Mouse (Mus musculus): ENCODE measurements around the gene Sox5. TPM values are rescaled to one million over a fixed set of nuclear protein-coding genes. Genes with fewer than 3 reads are reported as not detected.

The Sox5 gene
- total and polyA plus RNA-seq, 3 experiments = 0.08 to 0.47 (median 0.46) TPM

DNA sequence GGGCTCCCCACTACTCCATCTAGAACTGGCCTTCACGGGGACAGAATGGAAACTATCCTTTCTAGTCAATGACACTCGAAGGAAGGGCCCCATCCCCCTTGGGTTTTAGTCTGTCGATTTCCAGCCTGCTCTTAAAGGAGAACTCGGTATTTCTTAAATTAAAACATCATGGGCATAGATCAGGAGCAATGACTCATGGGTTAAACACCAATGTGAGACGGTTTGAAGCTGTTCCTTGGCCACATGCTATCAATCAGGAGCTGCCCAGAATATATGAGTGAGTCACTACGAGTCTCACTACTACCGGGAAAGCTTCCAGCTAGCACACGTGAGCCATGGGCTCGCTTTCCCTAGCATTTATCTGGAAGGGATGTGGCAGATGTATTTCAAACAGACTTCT, 707.0 kb downstream of the Sox5 start:
- no peak for TF ChIP-seq CTCF (conservative IDR thresholded peaks at IDR 0.05 in 1 of 2, IDR thresholded peaks at IDR 0.05 in 1 of 2; ENCODE audit: low read depth in 2 of 2, low read length in 2 of 2)
- no peak for TF ChIP-seq ZKSCAN1 (IDR thresholded peaks at IDR 0.05; ENCODE audit: borderline replicate concordance, low read depth, low read length)
- TF ChIP-seq BHLHE40 (IDR thresholded peaks at IDR 0.05; ENCODE audit: low read depth, low read length) = no peak
- TF ChIP-seq RCOR1 (conservative IDR thresholded peaks at IDR 0.05; ENCODE audit: low read depth, low read length) = no peak
- TF ChIP-seq SMC3 (IDR thresholded peaks at IDR 0.05; ENCODE audit: low read depth, low read length) = no peak
- no peak for TF ChIP-seq GABPA (IDR thresholded peaks at IDR 0.05; ENCODE audit: insufficient replicate concordance, low read depth, low read length)
- no peak for TF ChIP-seq ELF1 (IDR thresholded peaks at IDR 0.05; ENCODE audit: low read depth, low read length)
- TF ChIP-seq CHD2 (IDR thresholded peaks at IDR 0.05; ENCODE audit: low read length) = no peak
- no peak for TF ChIP-seq UBTF (IDR thresholded peaks at IDR 0.05; ENCODE audit: low read depth, low read length)
- TF ChIP-seq SIN3A (IDR thresholded peaks at IDR 0.05; ENCODE audit: low read length) = no peak
- Histone ChIP-seq H3K27ac (ENCODE audit: insufficient read depth, low read depth) (no peak overlapping the region), H3K4me2 (ENCODE audit: insufficient read depth, low read depth, poor library complexity, severe bottlenecking) (no peak overlapping the region), H3K27me3 (replicated peaks) (no peaks in the 10 kb centered on the region), H3K4me1 (ENCODE audit: control insufficient read depth in 1 of 2, insufficient read depth in 2 of 2) (no peaks in the 10 kb centered on the region), H3K36me3 (replicated peaks in 1 of 2; ENCODE audit: control insufficient read depth in 1 of 2, insufficient read depth in 1 of 2, low read length in 1 of 2) (no peaks in the 10 kb centered on the region), H3K79me2 (replicated peaks; ENCODE audit: control insufficient read depth, extremely low read depth, insufficient read depth, poor library complexity, severe bottlenecking) (no peaks in the 10 kb centered on the region), H3K4me3 (replicated peaks in 1 of 3; ENCODE audit: low read depth in 2 of 3, low read length in 2 of 3, poor library complexity in 1 of 3) (no peak overlapping the region), H3K9me3 (replicated peaks; ENCODE audit: low read length) (no peaks in the 10 kb centered on the region), H3K9ac (ENCODE audit: insufficient read depth, low read depth) (no peak overlapping the region)
- in situ Hi-C loops (cut with MboI; ENCODE audit: low pct_ligation_motif_present, low pct_unique_long_range_greater_than_20kb, low sequenced_read_pairs) (no loop called here), dilution Hi-C loops (cut with MboI; ENCODE audit: extremely low pct_ligation_motif_present, extremely low pct_unique_long_range_greater_than_20kb, low sequenced_read_pairs) (no loop called here)
- no peak for DNase-seq (ENCODE audit: extremely low read depth)

- H3K4me2 ChIP-seq (ENCODE audit: insufficient read depth, low read depth, poor library complexity, severe bottlenecking) = no peak overlapping the region
- no peaks in the 10 kb centered on the region for H3K79me2 ChIP-seq (replicated peaks; ENCODE audit: control insufficient read depth, extremely low read depth, insufficient read depth, poor library complexity, severe bottlenecking)
- H3K27ac ChIP-seq (ENCODE audit: insufficient read depth, low read depth) = no peak overlapping the region
- in situ Hi-C loops (cut with MboI; ENCODE audit: low pct_ligation_motif_present, low pct_unique_long_range_greater_than_20kb, low sequenced_read_pairs) (no loop called here), dilution Hi-C loops (cut with MboI; ENCODE audit: extremely low pct_ligation_motif_present, extremely low pct_unique_long_range_greater_than_20kb, low sequenced_read_pairs) (no loop called here)
- no peaks in the 10 kb centered on the region for H3K27me3 ChIP-seq (replicated peaks)
- no peak overlapping the region for H3K9ac ChIP-seq (ENCODE audit: insufficient read depth, low read depth)
- H3K9me3 ChIP-seq (replicated peaks; ENCODE audit: low read length) = no peaks in the 10 kb centered on the region
- H3K36me3 ChIP-seq (replicated peaks in 1 of 2; ENCODE audit: control insufficient read depth in 1 of 2, insufficient read depth in 1 of 2, low read length in 1 of 2) = no peaks in the 10 kb centered on the region
- TF ChIP-seq NRF1 (IDR thresholded peaks at IDR 0.05; ENCODE audit: low read depth, low read length) = no peak
- no peak for TF ChIP-seq MYC (IDR thresholded peaks at IDR 0.05; ENCODE audit: low read depth, low read length)
- no peak for TF ChIP-seq SMC3 (IDR thresholded peaks at IDR 0.05; ENCODE audit: low read depth, low read length)
- no peak for TF ChIP-seq MXI1 (IDR thresholded peaks at IDR 0.05; ENCODE audit: low read depth, low read length)
- no peak for TF ChIP-seq GABPA (IDR thresholded peaks at IDR 0.05; ENCODE audit: insufficient replicate concordance, low read depth, low read length)
- no peak for TF ChIP-seq JUND (conservative IDR thresholded peaks at IDR 0.05; ENCODE audit: low read depth, low read length)
- no peak for TF ChIP-seq JUN (IDR thresholded peaks at IDR 0.05; ENCODE audit: insufficient read depth, low read depth, low read length)
- no peak for DNase-seq (ENCODE audit: extremely low read depth)
- no peak overlapping the region for H3K4me3 ChIP-seq (replicated peaks in 1 of 3; ENCODE audit: low read depth in 2 of 3, low read length in 2 of 3, poor library complexity in 1 of 3)
- H3K4me1 ChIP-seq (ENCODE audit: control insufficient read depth in 1 of 2, insufficient read depth in 2 of 2) = no peaks in the 10 kb centered on the region
Measured at GRCm38 (mm10) chr6:144070461-144070860, 711.3 kb downstream of the Sox5 start.

All from CH12.LX (cell line).